8 mouse cellular contexts compared by ENCODE assay signal in the genomic region with DNA sequence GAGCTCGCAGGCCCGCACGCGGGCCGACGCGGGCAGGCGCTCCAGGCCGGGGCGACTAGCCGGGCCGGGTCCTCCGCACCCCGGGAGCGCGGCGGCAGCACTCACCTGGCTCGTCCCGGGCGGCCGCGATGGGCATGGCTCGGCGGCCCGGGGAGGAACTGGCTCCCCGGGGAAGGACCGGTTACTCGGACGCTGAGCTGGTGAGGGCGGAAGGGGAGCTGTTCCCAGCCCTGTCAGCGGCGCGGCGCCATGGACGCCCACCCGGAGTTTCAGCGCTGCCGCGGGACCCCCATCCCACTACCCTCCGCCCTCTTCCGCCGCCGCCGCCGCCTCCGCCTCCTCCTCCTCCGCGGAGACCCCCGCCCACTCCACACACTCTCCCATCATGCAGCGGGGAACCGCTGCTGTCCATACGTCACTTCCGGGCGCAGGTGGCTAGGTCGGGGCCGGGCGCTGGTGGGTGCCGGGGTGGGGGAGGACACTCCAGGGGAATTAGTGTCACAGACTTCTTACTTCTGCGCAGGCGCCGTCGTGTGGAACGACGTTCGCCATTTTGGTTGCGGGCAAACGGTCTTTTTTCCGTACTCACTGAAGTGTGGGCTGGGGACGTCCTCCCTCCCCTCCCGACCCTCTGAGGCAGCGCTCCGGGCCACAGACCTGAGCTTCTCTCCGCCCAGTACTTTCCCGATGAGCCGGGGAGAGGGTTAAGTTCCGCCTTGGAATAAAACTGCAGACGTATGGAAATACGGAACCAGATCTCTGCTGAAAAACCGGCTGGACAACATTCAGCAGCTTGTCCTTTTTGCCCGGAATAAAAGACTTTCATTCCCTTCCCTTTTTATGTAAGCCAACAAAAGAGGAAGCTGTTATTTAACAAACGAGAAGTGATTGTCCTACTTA. TPM values are rescaled to one million over a fixed set of nuclear protein-coding genes. Genes with fewer than 3 reads are reported as not detected.
DNase-seq lines count a peak whose midpoint lies in the region; ATAC-seq and TF ChIP-seq lines count a peak whose summit lies in the region.

TSS of gene Aftph (minus strand) at position 389 of the 900 bp plus-strand sequence.

- no peaks in the 10 kb centered on the region for H3K27me3 ChIP-seq in E14TG2a.4 (ENCODE audit: insufficient read depth, low read length)
- H3K27me3 ChIP-seq in forebrain, embryonic 12.5 days: no peaks in the 10 kb centered on the region
- H3K27me3 ChIP-seq in heart, postnatal 0 days (ENCODE audit: control insufficient read depth, insufficient read depth, low read length): no peaks in the 10 kb centered on the region
- H3K27me3 ChIP-seq in liver, embryonic 16.5 days (ENCODE audit: control insufficient read depth, insufficient read depth, low read depth, low read length): no peaks in the 10 kb centered on the region
- H3K27me3 ChIP-seq in neural tube, embryonic 13.5 days: no peaks in the 10 kb centered on the region
- H3K27me3 ChIP-seq in testis, adult 2 months (ENCODE audit: control insufficient read depth, insufficient read depth, low read length): no peaks in the 10 kb centered on the region

- peak; percentile 94 for TF ChIP-seq POLR2A in testis, adult 2 months (IDR thresholded peaks at IDR 0.05; ENCODE audit: control insufficient read depth, low read depth, low read length)

- TF ChIP-seq CTCF in E14TG2a.4 (conservative IDR thresholded peaks at IDR 0.05; ENCODE audit: low read length): no peak
- no peak for TF ChIP-seq CTCF in heart, postnatal 0 days (IDR thresholded peaks at IDR 0.05; ENCODE audit: low read depth)
- no peak for TF ChIP-seq CTCF in testis, adult 2 months (IDR thresholded peaks at IDR 0.05; ENCODE audit: control insufficient read depth, insufficient read depth, insufficient replicate concordance, low read depth, low read length)

- peak within 1 kb of the TSS; percentile 75 for H3K4me2 ChIP-seq in forebrain, embryonic 12.5 days
- H3K4me2 ChIP-seq in heart, postnatal 0 days (ENCODE audit: low read depth, low read length): peak within 1 kb of the TSS; percentile 83
- peak within 1 kb of the TSS; percentile 84 for H3K4me2 ChIP-seq in liver, embryonic 16.5 days (ENCODE audit: low read depth, low read length)
- H3K4me2 ChIP-seq in neural tube, embryonic 13.5 days: peak within 1 kb of the TSS; percentile 84

- no peaks in the 10 kb centered on the region for H3K9me3 ChIP-seq in E14TG2a.4 (ENCODE audit: low read length)
- no peaks in the 10 kb centered on the region for H3K9me3 ChIP-seq in forebrain, embryonic 12.5 days
- no peaks in the 10 kb centered on the region for H3K9me3 ChIP-seq in heart, postnatal 0 days (replicated peaks; ENCODE audit: control insufficient read depth, low read length)
- no peaks in the 10 kb centered on the region for H3K9me3 ChIP-seq in liver, embryonic 16.5 days (replicated peaks; ENCODE audit: control insufficient read depth, low read length)
- H3K9me3 ChIP-seq in neural tube, embryonic 13.5 days: no peaks in the 10 kb centered on the region

- peak within 1 kb of the TSS; percentile 95 for H3K4me3 ChIP-seq in E14TG2a.4 (replicated peaks; ENCODE audit: low read length)
- H3K4me3 ChIP-seq in forebrain, embryonic 12.5 days (replicated peaks): peak within 1 kb of the TSS; percentile 98
- peak within 1 kb of the TSS; percentile 91 for H3K4me3 ChIP-seq in heart, postnatal 0 days (ENCODE audit: low read depth, low read length)
- H3K4me3 ChIP-seq in liver, embryonic 16.5 days (ENCODE audit: low read depth, low read length): peak within 1 kb of the TSS; percentile 99
- H3K4me3 ChIP-seq in neural tube, embryonic 13.5 days: peak within 1 kb of the TSS; percentile 94
- H3K4me3 ChIP-seq in testis, adult 2 months (ENCODE audit: control insufficient read depth, low read depth, low read length): peak within 1 kb of the TSS; percentile 86

- peak within 1 kb of the TSS; percentile 97 for H3K27ac ChIP-seq in forebrain, embryonic 12.5 days
- H3K27ac ChIP-seq in heart, postnatal 0 days (ENCODE audit: low read depth): peak within 1 kb of the TSS; percentile 93
- peak within 1 kb of the TSS; percentile 97 for H3K27ac ChIP-seq in liver, embryonic 16.5 days (ENCODE audit: low read length)
- H3K27ac ChIP-seq in neural tube, embryonic 13.5 days (replicated peaks): peak within 1 kb of the TSS; percentile 98
- H3K27ac ChIP-seq in testis, adult 2 months (ENCODE audit: control insufficient read depth, insufficient read depth, low read depth, low read length): peak within 1 kb of the TSS; percentile 92

- TF ChIP-seq EP300 in heart, postnatal 0 days (IDR thresholded peaks at IDR 0.05; ENCODE audit: low read depth): no peak

- peak; percentile 93 for DNase-seq in c-Kit-positive CD71-positive TER-119-positive erythroid progenitor cells, embryonic 14.5 days (ENCODE audit: low spot score)
- DNase-seq in heart, postnatal 0 days (ENCODE audit: low spot score): peak; percentile 99
- peak; percentile 99 for DNase-seq in kidney, postnatal 4 days

- peak; percentile 99 for ATAC-seq in forebrain, embryonic 12.5 days (ENCODE audit: low FRiP score)
- peak; percentile 99 for ATAC-seq in heart, postnatal 0 days (ENCODE audit: insufficient read depth, low read depth)
- ATAC-seq in liver, embryonic 16.5 days (ENCODE audit: low read depth): peak; percentile 98
- ATAC-seq in neural tube, embryonic 13.5 days (ENCODE audit: low read depth): peak; percentile 99

- H3K9ac ChIP-seq in forebrain, embryonic 12.5 days: peak within 1 kb of the TSS; percentile 90
- H3K9ac ChIP-seq in heart, postnatal 0 days (replicated peaks; ENCODE audit: low read depth, low read length): peak within 1 kb of the TSS; percentile 88
- H3K9ac ChIP-seq in liver, embryonic 16.5 days (ENCODE audit: low read depth, low read length): peak within 1 kb of the TSS; percentile 98
- H3K9ac ChIP-seq in neural tube, embryonic 13.5 days: peak within 1 kb of the TSS; percentile 94

- H3K36me3 ChIP-seq in E14TG2a.4 (ENCODE audit: insufficient read depth, low read length): no peaks in the 10 kb centered on the region
- no peaks in the 10 kb centered on the region for H3K36me3 ChIP-seq in forebrain, embryonic 12.5 days (replicated peaks)
- no peaks in the 10 kb centered on the region for H3K36me3 ChIP-seq in heart, postnatal 0 days (replicated peaks; ENCODE audit: control insufficient read depth, insufficient read depth, low read length)
- no peaks in the 10 kb centered on the region for H3K36me3 ChIP-seq in liver, embryonic 16.5 days (ENCODE audit: control insufficient read depth, insufficient read depth)
- no peaks in the 10 kb centered on the region; the same call in 1 of the 2 replicates for H3K36me3 ChIP-seq in neural tube, embryonic 13.5 days
- H3K36me3 ChIP-seq in testis, adult 2 months (ENCODE audit: control insufficient read depth, insufficient read depth, low read length): no peaks in the 10 kb centered on the region

- peaks cover 15% of the 10 kb centered on the region for H3K4me1 ChIP-seq in E14TG2a.4 (replicated peaks; ENCODE audit: low read depth, low read length)
- peaks cover 6% of the 10 kb centered on the region for H3K4me1 ChIP-seq in forebrain, embryonic 12.5 days
- H3K4me1 ChIP-seq in heart, postnatal 0 days (ENCODE audit: control insufficient read depth, insufficient read depth): peaks cover 9% of the 10 kb centered on the region
- peaks cover 2% of the 10 kb centered on the region for H3K4me1 ChIP-seq in liver, embryonic 16.5 days (ENCODE audit: control insufficient read depth, low read depth, low read length)
- H3K4me1 ChIP-seq in neural tube, embryonic 13.5 days (replicated peaks): peaks cover 12% of the 10 kb centered on the region
- peaks cover 3% of the 10 kb centered on the region for H3K4me1 ChIP-seq in testis, adult 2 months (ENCODE audit: control insufficient read depth, insufficient read depth, low read length)

- under 1% methylated on average over 76 of the region's 81 CpGs for WGBS in forebrain, embryonic 12.5 days
- under 1% methylated on average over 54 of the region's 81 CpGs for WGBS in heart, postnatal 0 days
- WGBS in liver, embryonic 16.5 days (ENCODE audit: insufficient replicate concordance): under 1% methylated on average over 68 of the region's 81 CpGs
- WGBS in neural tube, embryonic 13.5 days: under 1% methylated on average over 53 of the region's 81 CpGs

RNA-seq across cellular contexts. Expression of gene Aftph, which starts in this region (rescaled TPM):
- polyA plus RNA-seq in forebrain, embryonic 12.5 days (2016; fragmentation: Nextera tagmentation; extraction: Ambion mirVana): 34.2 TPM in 2 replicates
- 17.0 and 21.7 TPM in 2 replicates for total RNA-seq in heart, postnatal 0 days (2014; rRNA removed; ENCODE audit: low replicate concordance)
- polyA plus RNA-seq in heart, postnatal 0 days (2015; fragmentation: Nextera tagmentation; extraction: Ambion mirVana): 7.5 and 7.8 TPM in 2 replicates
- 10.6 and 11.2 TPM in 2 replicates for polyA plus RNA-seq in liver, embryonic 16.5 days (2015; fragmentation: Nextera tagmentation; extraction: Ambion mirVana)
- 33.0 and 38.3 TPM in 2 replicates for polyA plus RNA-seq in neural tube, embryonic 13.5 days (2015; fragmentation: Nextera tagmentation; extraction: Ambion mirVana)
- 55.4 and 70.2 TPM in 2 replicates for polyA plus RNA-seq in testis, adult 2 months (2012; rRNA removed)

Comparison
In these comparisons a context has a peak if more than half of its experiments do, and no peak if none do; other contexts are left out.
1. Peak in every context shown above with its lines: DNase-seq, ATAC-seq, H3K4me3 ChIP-seq and H3K27ac ChIP-seq.